Mouse (Mus musculus) CH12.LX (cell line): Measurements from ENCODE around the gene Pramel3. TPM values are rescaled to one million over a fixed set of nuclear protein-coding genes. Genes with fewer than 3 reads are reported as not detected.
"Not testable (repeated sequence)": the region's sequence is repeated elsewhere in the genome, so short reads cannot be mapped to it uniquely, and the experiment has no call there.

Source experiments
- DNase-seq: peaks from one replicate; pipeline ENCODE4 v3.0.0-alpha.2; 2013; ENCODE audit errors: extremely low read depth
- H3K27ac ChIP-seq: 2 replicates; pipeline ENCODE4 v1.5.1; 2012; ENCODE audit warnings: low read depth, mild to moderate bottlenecking, control low read depth, moderate library complexity; ENCODE audit not compliant: insufficient read depth
- H3K27me3 ChIP-seq: replicated peaks from 2 replicates; pipeline ENCODE3; 2012; ENCODE audit warnings: inconsistent platforms
- H3K36me3 ChIP-seq, 2 experiments: replicated peaks in 1 of 2; 2 replicates each; pipeline versions ENCODE3 to v1.6.1; 2012; ENCODE audit warnings: inconsistent platforms in 1 of 2, low read length in 1 of 2, mild to moderate bottlenecking in 1 of 2, mixed read lengths in 1 of 2, moderate library complexity in 1 of 2; ENCODE audit not compliant: control insufficient read depth in 1 of 2, insufficient read depth in 1 of 2
- H3K4me1 ChIP-seq, 2 experiments: 2 replicates each; pipeline ENCODE4 v1.6.1; 2012; ENCODE audit warnings: inconsistent platforms in 1 of 2, moderate library complexity in 1 of 2; ENCODE audit not compliant: insufficient read depth in 2 of 2, control insufficient read depth in 1 of 2
- H3K4me2 ChIP-seq: 2 replicates; pipeline ENCODE4 v1.6.1; 2012; ENCODE audit warnings: low read depth, mild to moderate bottlenecking, control low read depth; ENCODE audit not compliant: poor library complexity, insufficient read depth, severe bottlenecking
- H3K4me3 ChIP-seq, 3 experiments: fragments of 150-350 bp in 1 of 3; sonication (generic) in 1 of 3; replicated peaks in 1 of 3; 2 replicates each; pipeline versions ENCODE3 to v1.5.1; 2011 to 2012; ENCODE audit warnings: low read depth in 2 of 3, low read length in 2 of 3, mild to moderate bottlenecking in 2 of 3, moderate library complexity in 2 of 3, control low read depth in 1 of 3, improper control_type of control experiment in 1 of 3, inconsistent platforms in 1 of 3, mixed read lengths in 1 of 3; ENCODE audit not compliant: poor library complexity in 1 of 3
- H3K79me2 ChIP-seq: replicated peaks from 2 replicates; pipeline ENCODE4 v1.6.1; 2012; ENCODE audit warnings: mild to moderate bottlenecking, moderate library complexity; ENCODE audit not compliant: control insufficient read depth, poor library complexity, insufficient read depth, severe bottlenecking; ENCODE audit errors: extremely low read depth
- H3K9ac ChIP-seq: 2 replicates; pipeline ENCODE4 v1.6.1; 2012; ENCODE audit warnings: low read depth, mild to moderate bottlenecking, control low read depth, moderate library complexity; ENCODE audit not compliant: insufficient read depth
- H3K9me3 ChIP-seq: replicated peaks from 2 replicates; pipeline ENCODE3; 2012; ENCODE audit warnings: low read length, inconsistent platforms, mixed read lengths
- dilution Hi-C: fragments of 300-500 bp; cut with MboI; formaldehyde crosslinking; loops from 2 replicates; pipeline ENCODE4 v1.14.3; 2020; ENCODE audit warnings: low sequenced_read_pairs; ENCODE audit not compliant: extremely low pct_unique_long_range_greater_than_20kb, extremely low pct_ligation_motif_present
- in situ Hi-C: fragments of 300-500 bp; cut with MboI; formaldehyde crosslinking; loops from 3 replicates; pipeline ENCODE4 v1.14.3; 2019; ENCODE audit warnings: low sequenced_read_pairs, low pct_ligation_motif_present, low pct_unique_long_range_greater_than_20kb, mixed read lengths
- polyA plus RNA-seq: library from polyadenylated mRNA; unstranded; fragments of >175 nt; gene quantifications from 2 replicates; pipeline ENCODE4 v1.2.1, GENCODE M21; 2012; ENCODE audit warnings: low read depth; ENCODE audit not compliant: insufficient read length
- total RNA-seq, 2 experiments: library from RNA; depleted of rRNA; stranded (reverse); fragments of 300-350 nt in 1 of 2; fragments of >200 nt in 1 of 2; gene quantifications; 2 replicates each; pipeline ENCODE4 v1.2.3; 2012 to 2014

The Pramel3 gene
- total RNA-seq (2012; rRNA removed) = 0.04 TPM in 1 of 2 replicates, not detected in the other
- total RNA-seq (2014; rRNA removed) = not detected in 2 replicates
- polyA plus RNA-seq = not detected in 2 replicates

DNA sequence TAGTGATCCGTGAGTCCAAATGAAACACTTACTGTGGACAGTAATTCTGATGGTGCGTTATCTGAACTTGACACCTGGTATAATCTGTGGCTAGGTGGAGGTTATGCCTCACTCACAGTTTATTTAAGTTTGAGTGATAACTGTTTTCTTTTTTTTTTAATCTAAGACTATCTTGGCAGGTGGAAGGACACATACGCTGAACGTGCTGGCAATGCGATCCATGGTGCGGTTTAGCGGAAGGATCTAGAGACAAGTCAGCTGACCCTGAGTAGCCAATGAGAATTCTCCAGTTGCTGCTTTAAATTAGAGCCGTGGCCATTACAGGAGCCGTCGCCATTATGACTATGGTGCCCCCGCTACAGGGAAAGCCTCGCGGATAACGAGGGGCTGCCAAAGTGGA, at the start of gene Pramel3:
TSS of gene Pramel3 (plus strand) at position 301 of the 400 bp plus-strand sequence.
- H3K36me3 ChIP-seq = not testable (repeated sequence)

DNA sequence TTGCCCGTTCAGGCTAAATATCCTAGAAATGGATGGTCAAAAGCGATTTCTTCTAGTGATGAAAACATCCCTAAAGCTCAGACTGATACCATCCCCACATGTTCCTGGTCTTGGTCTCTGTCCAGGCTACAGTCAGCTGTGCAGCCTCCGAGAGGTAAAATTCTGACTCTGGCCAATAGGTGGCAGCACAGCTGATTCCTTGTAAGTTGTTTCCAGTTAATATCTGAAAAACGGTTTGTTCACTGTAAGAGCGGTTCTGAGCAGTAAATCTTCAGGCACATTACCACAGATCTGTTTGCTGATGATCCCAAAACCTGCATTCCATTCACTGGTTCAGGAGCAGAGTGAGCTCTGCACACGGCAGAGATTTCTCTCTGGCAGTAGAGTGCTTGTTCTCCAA, 58.6 kb downstream of the Pramel3 start:
- H3K4me3 ChIP-seq, H3K9me3 ChIP-seq, H3K27ac ChIP-seq, in situ Hi-C loops, H3K4me2 ChIP-seq, H3K4me1 ChIP-seq, H3K36me3 ChIP-seq, DNase-seq, H3K9ac ChIP-seq, dilution Hi-C loops, H3K27me3 ChIP-seq, H3K79me2 ChIP-seq: not testable (repeated sequence)

More for the DNA sequence above, at the start of gene Pramel3:
- H3K9me3 ChIP-seq, H3K4me1 ChIP-seq, in situ Hi-C loops, DNase-seq, H3K9ac ChIP-seq, H3K4me3 ChIP-seq, dilution Hi-C loops, H3K4me2 ChIP-seq, H3K27me3 ChIP-seq, H3K27ac ChIP-seq, H3K79me2 ChIP-seq: not testable (repeated sequence)

DNA sequence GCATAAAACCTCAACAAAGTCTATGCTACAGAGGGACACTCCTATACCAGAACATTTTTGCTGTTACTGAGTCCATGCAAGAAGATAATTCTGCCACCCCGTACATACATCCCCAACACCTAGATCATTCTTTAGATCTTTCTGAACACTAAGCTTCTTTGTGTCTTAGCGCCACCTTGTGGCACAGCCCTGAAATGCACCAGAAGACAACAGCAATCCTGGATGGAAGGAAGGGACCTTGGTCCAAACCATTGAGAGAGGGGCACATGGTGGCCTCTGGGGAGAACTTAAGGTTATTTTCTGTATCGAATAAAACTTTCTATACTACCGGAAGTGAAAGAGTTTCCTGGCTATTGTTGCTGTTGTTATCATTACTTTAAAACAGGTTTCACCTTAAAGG, 59.8 kb downstream of the Pramel3 start:
- dilution Hi-C loops = not testable (repeated sequence)

More for the DNA sequence above, 59.8 kb downstream of the Pramel3 start:
- H3K79me2 ChIP-seq, DNase-seq, H3K27me3 ChIP-seq, H3K9ac ChIP-seq, H3K9me3 ChIP-seq, H3K36me3 ChIP-seq, H3K4me3 ChIP-seq, H3K4me1 ChIP-seq, H3K27ac ChIP-seq, in situ Hi-C loops, H3K4me2 ChIP-seq: not testable (repeated sequence)

Other genes with a start within 250 kb of the Pramel3 start
- 0.04 and 0.25 TPM in 2 replicates for gene Gm15023, start 124.7 kb upstream of the Pramel3 start, total RNA-seq (2012; rRNA removed)
- 1.6 and 2.2 TPM in 2 replicates for gene Gm15023, start 124.7 kb upstream of the Pramel3 start, total RNA-seq (2014; rRNA removed)
- gene Gm15023, start 124.7 kb upstream of the Pramel3 start, polyA plus RNA-seq = 1.2 TPM in 1 of 2 replicates, not detected in the other
- gene Tceal6, start 91.6 kb upstream of the Pramel3 start, total RNA-seq (2012; rRNA removed) = not detected in 2 replicates
- not detected in 2 replicates for gene Tceal6, start 91.6 kb upstream of the Pramel3 start, total RNA-seq (2014; rRNA removed)
- gene Tceal6, start 91.6 kb upstream of the Pramel3 start, polyA plus RNA-seq = not detected in 2 replicates
- 0.17 TPM in 1 of 2 replicates, not detected in the other for gene Gm5128, start 71.0 kb downstream of the Pramel3 start, total RNA-seq (2012; rRNA removed)
- gene Gm5128, start 71.0 kb downstream of the Pramel3 start, total RNA-seq (2014; rRNA removed) = 0.70 and 1.5 TPM in 2 replicates
- gene Gm5128, start 71.0 kb downstream of the Pramel3 start, polyA plus RNA-seq = 0.67 and 0.73 TPM in 2 replicates
- gene Gm7903, start 131.5 kb downstream of the Pramel3 start, total RNA-seq (2012; rRNA removed) = 0.17 TPM in 1 of 2 replicates, not detected in the other
- gene Gm7903, start 131.5 kb downstream of the Pramel3 start, total RNA-seq (2014; rRNA removed) = 0.36 TPM in 1 of 2 replicates, not detected in the other
- gene Gm7903, start 131.5 kb downstream of the Pramel3 start, polyA plus RNA-seq = not detected in 2 replicates
- gene AV320801, start 192.3 kb downstream of the Pramel3 start, total RNA-seq (2012; rRNA removed) = 0.46 and 0.55 TPM in 2 replicates
- gene AV320801, start 192.3 kb downstream of the Pramel3 start, total RNA-seq (2014; rRNA removed) = 2.4 and 2.9 TPM in 2 replicates
- gene AV320801, start 192.3 kb downstream of the Pramel3 start, polyA plus RNA-seq = 0.81 and 1.3 TPM in 2 replicates